Mouse (Mus musculus) limb, embryonic 14.5 days (tissue): Measurements from ENCODE around the gene Cd27. TPM values are rescaled to one million over a fixed set of nuclear protein-coding genes. Genes with fewer than 3 reads are reported as not detected.

Experiments
- ATAC-seq: fragments of 200-750 bp; cut with Nextera tagmentation; 2 replicates; pipeline ENCODE4 v1.8.0; 2017; ENCODE audit warnings: low read depth, moderate number of reproducible peaks, moderate TSS enrichment; ENCODE audit not compliant: low FRiP score
- DNase-seq: peaks from one replicate; pipeline ENCODE4 v3.0.0-alpha.2; 2015; ENCODE audit warnings: low spot score
- H3K27ac ChIP-seq: fragments of 300-500 bp; sonication (generic); replicated peaks from 2 replicates; pipeline ENCODE4 v1.5.1; 2014; ENCODE audit warnings: low read depth, mild to moderate bottlenecking, low read length, moderate library complexity, mixed read lengths
- H3K27me3 ChIP-seq: fragments of 300-500 bp; sonication (generic); 2 replicates; pipeline ENCODE4 v1.6.1; 2014; ENCODE audit warnings: low read length, mixed read lengths; ENCODE audit not compliant: control insufficient read depth, insufficient read depth
- H3K36me3 ChIP-seq: fragments of 300-500 bp; sonication (generic); 2 replicates; pipeline ENCODE4 v1.6.1; 2014; ENCODE audit warnings: mild to moderate bottlenecking, low read length, moderate library complexity, mixed read lengths; ENCODE audit not compliant: control insufficient read depth, insufficient read depth
- H3K4me1 ChIP-seq: fragments of 300-500 bp; sonication (generic); 2 replicates; pipeline ENCODE4 v1.6.1; 2014; ENCODE audit warnings: antibody characterized with exemption, low read length, mixed read lengths; ENCODE audit not compliant: control insufficient read depth, insufficient read depth
- H3K4me2 ChIP-seq: fragments of 300-500 bp; sonication (generic); replicated peaks from 2 replicates; pipeline ENCODE4 v1.6.1; 2014; ENCODE audit warnings: low read depth, mild to moderate bottlenecking, low read length, moderate library complexity; ENCODE audit not compliant: severe bottlenecking
- H3K4me3 ChIP-seq: fragments of 300-500 bp; sonication (generic); replicated peaks from 2 replicates; pipeline ENCODE4 v1.5.1; 2014; ENCODE audit warnings: low read length
- H3K9ac ChIP-seq: fragments of 300-500 bp; sonication (generic); 2 replicates; pipeline ENCODE4 v1.6.1; 2014; ENCODE audit warnings: mild to moderate bottlenecking, low read depth, low read length, moderate library complexity; ENCODE audit not compliant: severe bottlenecking
- H3K9me3 ChIP-seq: fragments of 300-500 bp; sonication (generic); 2 replicates; pipeline ENCODE4 v1.6.1; 2016; ENCODE audit warnings: low read length; ENCODE audit not compliant: control insufficient read depth
- POLR2A ChIP-seq: fragments of 200-500 bp; IDR thresholded peaks from 2 replicates; pipeline ENCODE4 v1.8.0; 2012; ENCODE audit warnings: inconsistent platforms, mild to moderate bottlenecking, moderate library complexity, borderline replicate concordance; ENCODE audit not compliant: insufficient read depth, insufficient read length; ENCODE audit errors: extremely low read depth
- WGBS: fragments of 180-500 bp; shearing (Covaris S2); extraction: QIAGEN DNeasy Blood & Tissue Kit; methylation state at CpG from one replicate; pipeline ENCODE4 v1.1.7; 2014; 5-methylcytosine and 5-hydroxymethylcytosine counted together
- polyA plus RNA-seq, 2 experiments: library from polyadenylated mRNA; depleted of rRNA in 1 of 2; stranded (reverse) in 1 of 2; unstranded in 1 of 2; fragments of >200 nt; fragmentation: Nextera tagmentation in 1 of 2; extraction: Ambion mirVana in 1 of 2; gene quantifications; 2 replicates each; pipeline versions ENCODE4 v1.2.1 to v1.2.3; 2012 to 2014

The Cd27 gene
- polyA plus RNA-seq, 2 experiments: 0.50 to 1.3 TPM

- H3K4me1 ChIP-seq: peaks cover 9% of the 10 kb centered on the region; the same call in 1 of the 2 replicates
- peak overlapping the region; percentile 26; the same call in 1 of the 2 replicates for H3K27ac ChIP-seq
- no peak for DNase-seq
- no peak overlapping the region for H3K4me3 ChIP-seq
- WGBS: 79% methylated on average over 7 of the region's 7 CpGs
- H3K4me2 ChIP-seq: no peak overlapping the region
- no peak for ATAC-seq
- H3K36me3 ChIP-seq: no peaks in the 10 kb centered on the region
- no peaks in the 10 kb centered on the region for H3K27me3 ChIP-seq
- TF ChIP-seq POLR2A: no peak
- H3K9ac ChIP-seq: no peak overlapping the region
- H3K9me3 ChIP-seq: no peaks in the 10 kb centered on the region
Measured at GRCm38 (mm10) chr6:125255516-125256044, 18.8 kb upstream of the Cd27 start.

GRCm38 (mm10) chr6:125253863-125254715 is 17.3 kb upstream of the Cd27 start:
- Histone ChIP-seq H3K4me3 (no peak overlapping the region), H3K9me3 (no peaks in the 10 kb centered on the region), H3K4me1 (peaks cover 9% of the 10 kb centered on the region; the same call in 1 of the 2 replicates), H3K27me3 (no peaks in the 10 kb centered on the region), H3K9ac (no peak overlapping the region), H3K36me3 (no peaks in the 10 kb centered on the region), H3K27ac (no peak overlapping the region), H3K4me2 (no peak overlapping the region)
- ATAC-seq (no peak), DNase-seq (no peak)
- WGBS: 77% methylated on average over 14 of the region's 14 CpGs
- no peak for TF ChIP-seq POLR2A

- TF ChIP-seq POLR2A: no peak
- ATAC-seq: no peak
Measured at GRCm38 (mm10) chr6:125252711-125253110, 15.9 kb upstream of the Cd27 start.

GRCm38 (mm10) chr6:125252285-125252684 is 15.5 kb upstream of the Cd27 start:
- 85% methylated on average over 3 of the region's 3 CpGs for WGBS
- DNase-seq (no peak), ATAC-seq (no peak)
- Histone ChIP-seq H3K9me3 (no peaks in the 10 kb centered on the region), H3K27me3 (no peaks in the 10 kb centered on the region), H3K9ac (no peak overlapping the region), H3K36me3 (no peaks in the 10 kb centered on the region), H3K4me3 (no peak overlapping the region), H3K4me1 (peaks cover 7% of the 10 kb centered on the region; the same call in 1 of the 2 replicates), H3K27ac (no peak overlapping the region), H3K4me2 (no peak overlapping the region)
- no peak for TF ChIP-seq POLR2A

More at GRCm38 (mm10) chr6:125252711-125253110, 15.9 kb upstream of the Cd27 start:
- WGBS: 90% methylated on average over 8 of the region's 8 CpGs
- H3K4me1 ChIP-seq: peaks cover 7% of the 10 kb centered on the region; the same call in 1 of the 2 replicates
- no peak overlapping the region for H3K27ac ChIP-seq
- no peaks in the 10 kb centered on the region for H3K27me3 ChIP-seq
- no peak for DNase-seq
- no peaks in the 10 kb centered on the region for H3K36me3 ChIP-seq
- no peaks in the 10 kb centered on the region for H3K9me3 ChIP-seq
- H3K9ac ChIP-seq: no peak overlapping the region
- H3K4me2 ChIP-seq: no peak overlapping the region
- H3K4me3 ChIP-seq: no peak overlapping the region

GRCm38 (mm10) chr6:125244551-125244950 is 7.7 kb upstream of the Cd27 start:
- Histone ChIP-seq H3K9ac (no peak overlapping the region), H3K27ac (no peak overlapping the region), H3K9me3 (no peaks in the 10 kb centered on the region), H3K4me1 (peaks cover 4% of the 10 kb centered on the region; the same call in 1 of the 2 replicates), H3K27me3 (no peaks in the 10 kb centered on the region), H3K36me3 (no peaks in the 10 kb centered on the region), H3K4me2 (no peak overlapping the region), H3K4me3 (no peak overlapping the region)
- no peak for TF ChIP-seq POLR2A
- no peak for ATAC-seq
- DNase-seq: no peak
- WGBS: 21% methylated on average over 1 of the region's 1 CpGs
